Mouse (Mus musculus): ENCODE measurements around the gene Coq4. TPM values are rescaled to one million over a fixed set of nuclear protein-coding genes. Genes with fewer than 3 reads are reported as not detected.

Coq4 gene
- 3.9 TPM for polyA plus RNA-seq (2017; shearing (Covaris generic))

GRCm38 (mm10) chr2:29787104-29787917, at the start of gene Coq4:
TSS of gene Coq4 (plus strand) at chr2:29787493.

GRCm38 (mm10) chr2:29751497-29751896, 35.8 kb upstream of the Coq4 start, which contains the start of gene Gm13420:
TSS of gene Gm13420 (minus strand) at chr2:29751685.

GRCm38 (mm10) chr2:29787937-29788681, 816 bp downstream of the Coq4 start, which contains the start of gene Trub2:
TSS of gene Trub2 (minus strand) at chr2:29788502.

GRCm38 (mm10) chr2:29802075-29802826, 15.0 kb downstream of the Coq4 start, which contains the start of gene Slc27a4:
TSS of gene Slc27a4 (plus strand) at chr2:29802634.

GRCm38 (mm10) chr2:29820025-29820817, 32.9 kb downstream of the Coq4 start, which contains the start of gene Urm1:
TSS of gene Urm1 (plus strand) at chr2:29820075.

Other genes with a start within 250 kb of the Coq4 start
- gene Rapgef1, start 167.8 kb upstream of the Coq4 start, polyA plus RNA-seq (2017; shearing (Covaris generic)) = 56.6 TPM
- not detected for gene Gm13420, start 35.8 kb upstream of the Coq4 start, polyA plus RNA-seq (2017; shearing (Covaris generic))
- gene Gm13547, start 28.2 kb upstream of the Coq4 start, polyA plus RNA-seq (2017; shearing (Covaris generic)) = not detected
- gene Trub2, start 1.0 kb downstream of the Coq4 start, polyA plus RNA-seq (2017; shearing (Covaris generic)) = 12.1 TPM
- 5.4 TPM for gene Slc27a4, start 15.1 kb downstream of the Coq4 start, polyA plus RNA-seq (2017; shearing (Covaris generic))
- 20.0 TPM for gene Urm1, start 32.6 kb downstream of the Coq4 start, polyA plus RNA-seq (2017; shearing (Covaris generic))
- gene Cercam, start 81.7 kb downstream of the Coq4 start, polyA plus RNA-seq (2017; shearing (Covaris generic)) = 0.86 TPM
- 71.8 TPM for gene Odf2, start 101.7 kb downstream of the Coq4 start, polyA plus RNA-seq (2017; shearing (Covaris generic))
- 46.3 TPM for gene Gle1, start 147.9 kb downstream of the Coq4 start, polyA plus RNA-seq (2017; shearing (Covaris generic))
- gene Sptan1, start 178.1 kb downstream of the Coq4 start, polyA plus RNA-seq (2017; shearing (Covaris generic)) = 87.5 TPM